Mouse (Mus musculus): ENCODE measurements around the gene Selenoo.

Selenoo gene

DNA sequence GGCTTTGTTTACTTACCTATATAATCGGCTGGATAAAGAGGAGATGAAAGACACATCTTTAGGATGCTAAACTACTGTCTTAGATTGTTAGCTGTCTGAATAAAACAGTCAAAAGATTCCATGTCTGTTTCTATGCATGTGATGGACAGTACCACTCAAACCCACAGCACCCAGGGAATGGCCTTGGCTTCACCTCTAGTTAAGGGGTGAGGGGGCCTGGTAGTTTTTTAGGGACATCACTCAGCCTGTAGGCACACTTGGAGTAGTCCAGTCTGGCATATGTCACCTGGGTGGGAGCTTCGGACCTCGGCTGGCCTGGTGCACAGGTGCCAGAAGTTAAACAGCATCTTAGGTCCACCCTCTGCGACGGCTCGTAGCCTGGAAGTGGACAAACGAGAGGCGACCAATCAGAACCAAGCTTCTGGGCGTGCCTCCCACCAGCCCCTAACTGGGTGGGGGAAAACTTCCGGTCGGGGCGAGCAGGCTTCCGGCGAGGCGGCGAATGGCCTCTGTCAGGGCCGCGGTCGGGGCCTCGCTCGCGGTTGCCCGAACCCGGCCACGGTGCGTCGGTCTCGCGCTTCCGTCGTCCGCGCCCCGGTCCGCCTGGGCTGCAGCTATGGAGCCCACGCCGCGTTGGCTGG is at the start of gene Selenoo:
Selenoo (plus strand) TSS at position 478 of the 641 bp plus-strand sequence.
- peak; percentile 90 to 93 for DNase-seq

DNA sequence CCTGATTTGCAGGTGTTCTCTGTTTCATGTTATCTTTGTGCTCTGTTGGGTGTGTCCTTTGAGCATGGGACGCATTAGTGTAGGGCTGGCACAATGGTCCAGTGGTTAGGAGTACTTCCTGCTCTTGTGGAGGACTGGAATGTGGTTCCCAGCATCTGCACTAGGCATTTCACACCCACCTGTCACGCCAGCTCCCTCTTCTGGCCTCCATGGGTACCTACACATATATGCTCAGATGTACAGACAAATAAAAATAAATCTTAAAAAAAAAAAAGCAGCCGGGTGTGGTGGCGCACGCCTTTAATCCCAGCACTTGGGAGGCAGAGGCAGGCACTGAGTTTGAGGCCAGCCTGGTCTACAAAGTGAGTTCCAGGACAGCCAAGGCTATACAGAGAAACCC is 44.5 kb upstream of the Selenoo start:
- DNase-seq, result no peak

DNA sequence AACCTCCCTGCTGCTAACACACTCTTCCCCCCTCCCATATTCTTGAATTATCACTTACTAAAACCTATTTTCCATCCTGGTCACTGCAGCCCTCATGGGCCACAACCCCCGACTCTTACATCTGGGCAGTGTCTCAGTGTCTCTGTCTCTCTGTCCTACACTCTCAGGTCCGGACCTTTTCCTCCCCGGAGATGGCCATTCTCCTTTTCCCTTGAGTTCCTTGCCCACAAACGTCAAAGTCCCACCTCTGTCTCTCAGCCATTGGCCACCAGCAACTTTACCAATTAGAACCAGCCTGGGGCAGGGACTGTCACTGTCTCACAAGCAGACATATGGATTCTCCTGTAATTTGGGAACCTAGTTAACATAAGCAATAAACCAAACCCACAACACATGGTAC is 42.5 kb upstream of the Selenoo start:
- DNase-seq, result no peak

DNA sequence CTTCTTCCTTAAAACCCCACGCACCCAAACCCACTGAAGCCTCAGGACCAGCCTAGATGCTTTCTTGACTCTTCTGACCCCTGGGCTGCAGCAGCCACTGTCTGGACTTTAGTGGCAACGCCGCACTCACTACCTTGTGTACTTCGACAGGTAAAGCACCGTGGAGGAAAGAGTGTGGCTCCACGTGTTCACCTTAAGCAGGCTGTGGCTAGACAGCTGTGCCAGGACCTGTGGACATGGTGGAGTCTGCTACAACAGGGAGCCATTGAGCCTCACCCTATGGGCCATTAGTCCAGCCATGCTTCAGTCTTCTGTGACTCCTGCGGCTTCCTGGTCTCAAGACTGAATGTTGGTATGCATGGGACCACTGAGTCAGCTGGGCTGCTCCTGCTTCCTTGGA is 34.2 kb upstream of the Selenoo start:
- no peak for DNase-seq

DNA sequence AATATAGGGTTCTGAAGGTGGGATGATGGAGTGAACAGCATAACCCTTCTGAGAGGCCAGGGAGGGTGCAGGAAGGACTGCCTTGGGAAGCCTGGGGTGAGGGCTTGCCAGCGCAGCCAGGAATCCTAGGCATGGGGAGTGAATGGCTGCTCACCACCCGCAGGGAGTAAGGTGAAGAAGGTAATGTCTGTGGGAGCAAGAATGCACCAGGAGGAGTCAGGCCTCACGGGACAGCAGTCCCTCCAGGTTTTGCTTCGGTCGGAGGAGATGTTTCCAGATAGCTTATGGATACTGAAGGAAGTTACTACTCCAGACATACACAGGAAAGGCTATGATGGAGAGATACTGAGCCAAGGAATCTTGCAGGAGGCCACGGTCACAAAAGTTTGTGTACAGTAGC is 30.1 kb upstream of the Selenoo start:
- DNase-seq, result peak in 1 of 2 experiments; percentile 15

DNA sequence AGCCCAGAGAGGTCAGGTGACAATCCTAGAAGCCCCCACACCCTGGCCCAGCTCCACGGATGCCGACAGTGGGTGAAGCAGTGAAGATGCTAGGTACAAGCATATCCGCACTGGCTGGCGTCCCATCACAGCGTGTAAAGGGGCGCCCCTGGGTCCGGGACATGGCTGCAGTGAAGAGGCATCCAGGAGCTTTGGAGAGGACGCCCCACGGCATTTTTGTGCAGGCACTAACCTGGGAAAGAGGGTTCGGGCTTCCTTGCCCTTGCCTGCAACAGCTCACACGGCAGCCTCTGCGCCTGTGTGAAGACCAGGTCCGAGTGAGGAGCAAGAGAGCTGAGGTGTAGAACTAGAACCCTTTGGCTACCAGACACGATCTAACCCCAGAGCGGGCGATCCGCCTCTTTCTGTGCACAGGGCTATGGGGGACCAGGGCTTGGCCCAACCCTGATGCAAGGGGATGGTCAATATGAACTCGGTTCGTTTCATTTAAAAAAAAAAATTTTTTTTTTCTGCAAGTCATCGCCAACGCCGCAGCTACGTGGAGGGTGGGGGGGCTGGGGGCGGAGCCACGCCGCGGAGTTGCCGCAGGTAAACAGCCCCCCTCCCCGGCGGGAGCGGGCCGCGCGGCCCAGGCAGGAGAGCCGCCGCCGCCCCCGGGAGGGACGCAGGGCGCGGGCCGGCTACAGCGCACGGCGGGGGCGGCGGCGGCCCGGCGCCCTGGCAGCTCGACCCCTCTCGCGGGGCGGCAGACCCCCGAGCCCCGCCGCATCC is 29.5 kb upstream of the Selenoo start, which contains the start of gene Panx2:
Panx2 (plus strand) TSS at position 574 of the 771 bp plus-strand sequence.
- DNase-seq, result peak; percentile 60 to 67

DNA sequence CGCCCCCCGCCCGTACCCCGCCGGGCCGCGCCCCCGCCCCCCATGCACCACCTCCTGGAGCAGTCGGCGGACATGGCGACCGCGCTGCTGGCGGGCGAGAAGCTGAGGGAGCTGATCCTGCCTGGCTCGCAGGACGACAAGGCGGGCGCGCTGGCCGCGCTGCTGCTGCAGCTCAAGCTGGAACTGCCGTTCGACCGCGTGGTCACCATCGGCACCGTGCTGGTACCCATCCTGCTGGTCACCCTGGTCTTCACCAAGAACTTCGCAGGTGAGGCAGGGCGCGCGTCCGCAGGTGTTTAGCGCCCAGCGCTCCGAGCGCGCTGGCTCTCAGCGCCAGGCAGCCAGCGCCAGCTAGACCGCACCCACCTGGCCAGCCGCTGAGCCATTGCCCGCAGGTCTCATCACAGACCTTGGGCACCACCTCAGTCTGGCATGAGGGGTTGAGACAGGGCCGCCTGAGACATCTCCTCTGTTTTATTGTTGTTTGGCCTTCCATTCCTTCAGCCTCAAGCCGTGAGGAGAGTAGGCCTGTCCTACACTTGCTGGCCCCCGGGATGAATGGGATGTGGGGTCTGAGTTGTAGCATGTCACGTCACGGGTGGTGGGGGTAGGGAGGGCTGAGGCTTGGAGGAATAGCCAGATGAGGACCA is 28.7 kb upstream of the Selenoo start:
- DNase-seq, result peak; percentile 56 to 66

DNA sequence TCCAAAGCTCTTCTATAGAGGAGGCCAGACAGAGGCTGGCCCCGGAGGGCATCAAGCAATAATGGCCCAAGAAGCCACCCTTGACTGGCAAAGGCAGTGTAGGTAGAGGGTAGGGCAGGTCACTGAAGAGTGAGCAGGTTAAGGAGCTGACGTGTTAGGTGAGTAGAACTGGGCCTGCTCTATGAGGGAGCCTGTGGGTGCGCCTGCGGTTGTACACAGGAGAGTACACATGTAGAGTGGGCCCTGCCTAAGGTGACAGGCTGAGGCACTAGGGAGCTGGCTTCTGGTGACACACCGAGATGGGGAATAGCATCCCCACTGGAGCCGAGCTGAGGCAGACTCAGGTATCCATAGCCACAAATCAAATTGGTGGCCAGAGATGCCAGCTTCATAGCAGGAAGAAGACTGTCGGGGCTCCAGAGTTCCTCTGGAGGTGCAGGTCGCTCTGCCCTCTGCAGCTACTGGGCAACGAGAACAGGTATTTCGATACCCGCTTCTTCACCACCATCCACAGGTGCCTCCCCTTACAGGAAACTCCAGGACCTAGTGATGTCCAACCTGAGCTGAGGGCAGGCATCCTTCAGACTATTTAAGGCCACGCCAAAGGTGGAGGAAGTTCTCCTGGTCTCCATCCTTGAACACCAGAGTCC is 27.9 kb upstream of the Selenoo start:
- DNase-seq, result peak; percentile 24 to 25

DNA sequence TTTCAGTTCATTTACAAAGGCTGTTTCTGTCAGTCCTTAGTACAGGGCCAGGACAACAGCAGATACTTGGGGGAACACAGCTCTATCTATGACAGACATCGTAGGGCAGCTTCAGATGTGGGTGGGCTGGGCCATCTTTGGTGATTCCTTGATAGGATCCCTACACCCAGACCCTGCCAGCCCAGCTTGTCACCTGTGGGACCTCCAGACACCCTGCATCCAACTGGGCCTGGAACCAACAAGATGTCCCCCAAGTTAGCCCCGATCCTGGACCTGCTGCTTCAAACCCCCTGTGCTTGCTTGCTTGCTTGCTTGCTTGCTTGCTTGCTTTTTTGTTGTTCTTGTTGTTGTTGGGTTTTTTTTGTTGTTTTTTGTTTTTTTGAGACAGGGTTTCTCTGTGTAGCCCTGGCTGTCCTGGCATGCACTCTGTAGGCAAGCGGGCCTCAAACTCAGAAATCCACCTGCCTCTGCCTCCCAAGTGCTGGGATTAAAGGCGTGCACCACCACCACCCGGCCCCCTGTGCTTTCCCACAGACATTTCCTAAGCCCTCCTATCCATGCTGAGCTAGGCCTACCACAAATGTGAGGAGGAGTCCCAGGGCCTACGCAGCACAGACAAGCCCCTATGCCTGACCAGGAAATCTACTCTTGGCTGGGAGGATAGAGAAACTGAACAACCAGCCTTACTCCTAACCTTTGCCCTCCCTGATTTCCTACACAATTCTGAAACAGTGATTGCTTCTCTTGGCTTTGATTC is 26.9 kb upstream of the Selenoo start:
- DNase-seq, result no peak

DNA sequence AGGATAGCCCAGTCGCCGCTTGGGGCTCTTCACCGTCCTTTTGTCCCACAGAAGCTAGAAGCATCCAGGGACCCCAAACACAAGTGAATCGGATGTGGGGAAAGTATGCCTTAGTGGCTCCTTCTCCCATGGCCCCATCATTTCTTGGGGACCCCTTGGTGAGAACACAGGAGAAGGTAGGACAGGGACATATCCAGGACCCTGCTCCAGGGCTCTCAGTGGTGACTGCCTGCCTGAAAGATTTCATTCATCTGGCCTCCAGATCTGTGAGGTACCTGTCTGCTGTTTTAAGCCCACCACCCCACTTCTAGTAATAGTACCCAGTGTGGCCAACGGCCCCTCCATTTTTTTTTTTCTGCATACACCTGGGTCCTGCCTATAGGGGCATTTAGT is 26.4 kb upstream of the Selenoo start:
- no peak for DNase-seq

- peak in 1 of 2 experiments; percentile 9 for DNase-seq
Measured at GRCm38 (mm10) chr15:89063001-89063400, 25.9 kb upstream of the Selenoo start.

GRCm38 (mm10) chr15:89063536-89063935 is 25.3 kb upstream of the Selenoo start:
- DNase-seq, result peak; percentile 76 to 79

GRCm38 (mm10) chr15:89064891-89065290 is 24.0 kb upstream of the Selenoo start:
- DNase-seq, result peak in 1 of 2 experiments; percentile 7

DNA sequence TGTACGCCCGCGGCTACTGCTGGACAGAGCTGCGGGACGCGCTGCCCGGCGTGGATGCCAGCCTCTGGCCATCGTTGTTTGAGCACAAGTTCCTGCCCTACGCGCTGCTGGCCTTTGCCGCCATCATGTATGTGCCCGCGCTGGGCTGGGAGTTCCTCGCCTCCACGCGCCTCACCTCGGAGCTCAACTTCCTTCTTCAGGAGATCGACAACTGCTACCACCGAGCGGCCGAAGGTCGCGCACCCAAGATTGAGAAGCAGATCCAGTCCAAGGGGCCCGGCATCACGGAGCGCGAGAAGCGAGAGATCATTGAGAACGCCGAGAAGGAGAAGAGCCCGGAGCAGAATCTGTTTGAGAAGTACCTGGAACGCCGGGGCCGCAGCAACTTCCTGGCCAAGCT is 21.3 kb upstream of the Selenoo start:
- peak in 1 of 2 experiments; percentile 10 for DNase-seq

GRCm38 (mm10) chr15:89068226-89068625 is 20.7 kb upstream of the Selenoo start:
- DNase-seq, result peak in 1 of 2 experiments; percentile 13

DNA sequence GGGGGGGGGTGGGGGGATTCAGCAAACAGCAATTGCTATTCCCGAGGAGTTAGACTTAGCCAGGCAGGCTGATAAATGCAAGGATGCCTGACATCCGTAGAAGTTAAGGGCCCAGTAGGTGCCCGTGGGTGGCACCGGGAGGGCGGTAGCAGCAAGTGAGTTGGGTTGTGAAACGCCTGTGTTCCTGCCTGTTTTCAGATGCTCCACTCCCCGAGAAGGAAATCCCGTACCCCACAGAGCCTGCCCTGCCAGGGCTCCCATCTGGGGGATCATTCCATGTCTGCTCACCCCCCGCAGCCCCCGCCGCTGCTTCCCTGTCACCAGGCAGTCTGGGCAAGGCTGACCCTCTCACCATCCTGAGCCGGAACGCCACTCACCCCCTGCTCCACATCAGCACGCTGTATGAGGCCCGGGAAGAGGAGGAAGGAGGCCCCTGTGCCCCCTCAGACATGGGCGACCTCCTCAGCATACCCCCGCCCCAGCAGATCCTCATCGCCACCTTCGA is 19.5 kb upstream of the Selenoo start:
- peak; percentile 3 to 7 for DNase-seq

DNA sequence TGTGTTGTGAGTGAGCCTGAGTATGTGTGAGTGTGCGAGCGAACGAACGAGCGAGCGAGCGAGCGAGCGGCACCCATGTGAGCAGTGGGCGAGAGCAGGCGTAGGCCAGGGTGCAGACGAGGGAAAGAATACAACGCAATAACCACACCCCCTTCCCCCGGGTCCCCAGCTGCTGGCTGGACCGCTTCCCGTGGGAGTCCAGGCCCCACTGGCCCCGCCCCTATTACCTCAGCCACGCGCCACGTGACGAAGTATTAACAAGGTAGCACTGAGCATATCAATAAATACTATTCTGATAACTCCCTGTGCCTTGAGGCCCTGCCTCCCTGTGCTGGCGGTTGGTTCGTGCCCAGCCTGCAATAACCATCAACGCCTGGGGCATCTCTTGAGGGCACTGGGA is 18.3 kb upstream of the Selenoo start:
- peak in 1 of 2 experiments; percentile 13 for DNase-seq

GRCm38 (mm10) chr15:89073993-89074603 is 14.8 kb upstream of the Selenoo start:
- DNase-seq, result peak in 1 of 2 experiments; percentile 18

DNA sequence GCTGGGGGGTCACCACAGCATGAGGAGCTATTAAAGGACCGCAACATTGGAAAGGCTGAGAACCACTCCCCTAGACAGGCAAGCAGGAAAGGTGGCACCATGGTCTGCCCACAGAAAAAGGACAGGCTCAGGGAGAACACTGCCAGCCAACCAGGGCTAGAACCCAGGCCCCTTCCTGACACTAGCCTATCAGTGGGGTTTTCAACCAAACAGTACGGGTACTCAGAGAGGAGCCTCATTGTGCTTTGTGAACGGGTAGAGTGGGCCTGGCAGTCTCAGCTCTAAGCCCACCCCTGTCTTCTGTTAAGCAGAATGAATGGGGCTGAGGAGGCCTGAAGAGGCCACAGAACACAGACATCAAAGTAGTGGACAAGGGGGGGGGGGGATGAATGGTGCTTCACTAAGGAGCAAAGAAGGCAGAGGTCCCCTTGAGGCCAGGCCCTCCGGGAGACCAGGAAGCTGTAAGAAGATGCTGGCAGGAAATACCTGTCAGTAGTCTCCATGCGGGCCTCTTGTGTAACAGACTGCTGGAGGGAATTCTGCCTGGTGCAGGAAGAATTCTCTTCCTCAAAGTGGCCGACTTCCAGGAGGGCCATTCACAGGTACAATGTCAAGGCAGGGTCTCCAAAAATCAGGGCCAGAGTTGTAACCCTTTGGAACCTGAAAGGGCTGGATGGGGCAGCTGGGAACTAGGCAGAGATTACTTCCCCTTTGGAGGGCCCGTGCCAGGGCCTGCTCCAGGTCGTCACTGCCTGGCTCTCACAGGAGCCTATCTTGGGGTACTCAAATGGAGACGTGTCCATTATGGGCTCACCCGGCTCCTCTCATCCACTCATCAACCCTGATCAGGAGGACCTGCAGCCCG is 14.0 kb upstream of the Selenoo start, which contains the start of gene Trabd:
Trabd (plus strand) TSS at position 512 of the 865 bp plus-strand sequence.
- peak in 1 of 2 experiments; percentile 12 for DNase-seq

- peak; percentile 85 to 91 for DNase-seq
Measured at GRCm38 (mm10) chr15:89075478-89076147, 13.3 kb upstream of the Selenoo start.

Measured in cerebellum, postnatal 36 days (tissue).